Mouse (Mus musculus): ENCODE results near the gene Gm21732. TPM values are rescaled to one million over a fixed set of nuclear protein-coding genes. Genes with fewer than 3 reads are reported as not detected.
"Not testable (repeated sequence)": the region's sequence is repeated elsewhere in the genome, so short reads cannot be mapped to it uniquely, and the experiment has no call there.

The Gm21732 gene
- not detected in 2 replicates for polyA plus RNA-seq (2016; fragmentation: Nextera tagmentation; extraction: Ambion mirVana)

DNA sequence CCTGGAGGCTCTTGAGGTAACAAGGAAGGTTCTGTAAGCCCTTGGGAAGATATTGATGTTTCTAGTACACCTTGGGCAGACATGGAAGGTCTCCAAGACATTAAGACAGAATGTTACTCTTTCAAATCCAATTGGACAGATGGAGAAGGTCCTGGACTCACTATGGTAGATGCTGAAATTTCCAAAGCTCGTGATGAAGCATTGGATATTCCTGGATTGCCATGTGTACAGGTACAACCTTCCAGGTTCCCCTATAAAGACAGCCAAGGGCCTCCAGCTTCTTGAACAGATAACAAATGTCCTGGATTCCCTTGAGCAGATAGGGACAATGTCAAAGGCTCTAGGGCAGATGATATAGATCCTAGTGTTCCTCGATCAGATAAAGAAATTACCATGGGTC lies at the start of gene Gm21732:
Gm21732 (minus strand) TSS at position 101 of the 400 bp plus-strand sequence.
- ATAC-seq (ENCODE audit: insufficient number of reproducible peaks, insufficient read depth, low FRiP score, low TSS enrichment, low read depth); H3K4me2 ChIP-seq; H3K27me3 ChIP-seq; H3K4me1 ChIP-seq (replicated peaks); H3K9ac ChIP-seq (replicated peaks); H3K36me3 ChIP-seq; H3K27ac ChIP-seq; H3K9me3 ChIP-seq; H3K4me3 ChIP-seq (replicated peaks): not testable (repeated sequence)
- no CpG with 5 or more reads among the region's 2 CpGs for WGBS

Other genes with a start within 250 kb of the Gm21732 start
- gene Gm20897, start 73.5 kb downstream of the Gm21732 start, polyA plus RNA-seq (2016; fragmentation: Nextera tagmentation; extraction: Ambion mirVana): not detected in 2 replicates

All from limb, embryonic 12.5 days (tissue).